Mouse (Mus musculus) brain, embryonic 18.5 days (tissue): Measurements from ENCODE around the gene Cldn17.
A peak's percentile ranks its signal among the peaks of the same experiment; 100 is the strongest.

Experiments used
- DNase-seq: peaks from one replicate; pipeline ENCODE4 v3.0.0-alpha.2; 2012; ENCODE audit warnings: low read depth, low spot score

Cldn17 gene

DNA sequence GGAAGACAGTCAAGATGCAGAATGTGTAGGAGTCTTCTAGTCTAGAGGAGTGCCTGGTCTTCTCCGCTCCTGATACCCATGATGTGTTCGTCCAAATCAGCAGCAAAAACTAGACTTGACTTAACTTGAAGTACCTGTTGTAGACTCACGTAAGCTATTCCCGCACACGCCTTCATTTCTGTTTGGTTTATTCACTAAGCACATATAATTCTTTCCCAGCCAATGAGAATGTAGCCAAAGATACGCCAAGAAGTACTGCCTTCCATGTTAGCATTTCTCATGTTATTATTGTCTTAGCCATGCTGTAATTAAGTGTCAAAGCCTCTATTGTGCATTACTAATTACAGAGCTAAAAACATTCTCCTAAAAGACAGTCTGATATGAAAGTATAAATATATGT is at the start of gene Cldn17:
Cldn17 (minus strand) TSS at position 101 of the 400 bp plus-strand sequence.
- DNase-seq = no peak

DNA sequence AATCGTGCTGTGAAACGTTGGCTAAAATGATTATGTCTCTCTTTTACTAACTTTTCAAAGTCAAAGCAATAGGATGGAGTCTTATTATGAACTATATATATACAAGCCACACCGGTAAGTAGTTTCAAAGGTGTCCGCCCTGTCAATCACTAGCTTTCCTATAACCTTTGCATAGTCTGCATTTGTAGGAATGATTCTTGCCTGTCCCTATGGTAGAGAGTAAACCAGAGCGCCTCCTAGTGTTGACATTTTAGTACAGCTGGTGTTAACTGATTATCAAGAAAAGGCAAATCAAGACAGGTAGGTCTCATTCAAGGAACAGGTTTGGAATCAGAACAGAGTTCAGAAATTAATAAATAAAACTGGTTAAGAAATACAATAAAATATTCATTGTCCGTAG is 35.7 kb upstream of the Cldn17 start:
- no peak for DNase-seq

GRCm38 (mm10) chr16:88539841-88540487 is 33.2 kb upstream of the Cldn17 start:
- no peak for DNase-seq

DNA sequence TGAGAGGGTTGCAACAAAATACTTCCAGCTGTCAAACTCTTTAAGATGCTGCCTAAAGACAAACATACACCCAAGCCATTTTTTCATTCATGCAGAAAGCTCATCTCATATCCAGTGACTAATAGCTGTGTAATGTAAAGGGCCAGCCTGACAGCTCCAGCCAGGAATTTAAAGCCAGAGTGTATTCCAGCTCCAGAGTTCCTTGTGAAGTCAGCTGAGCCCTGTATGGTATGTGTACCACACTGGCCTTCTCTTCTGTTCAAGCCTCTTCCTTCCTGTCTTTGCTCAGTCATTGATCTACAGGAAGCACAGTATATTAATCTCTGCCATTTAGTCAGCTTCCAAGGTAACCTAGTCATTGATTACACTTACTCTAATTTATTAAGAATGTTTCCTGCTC is 4.6 kb upstream of the Cldn17 start:
- DNase-seq = no peak

- no peak for DNase-seq
Observed at GRCm38 (mm10) chr16:88508150-88508549, 1.4 kb upstream of the Cldn17 start.

DNA sequence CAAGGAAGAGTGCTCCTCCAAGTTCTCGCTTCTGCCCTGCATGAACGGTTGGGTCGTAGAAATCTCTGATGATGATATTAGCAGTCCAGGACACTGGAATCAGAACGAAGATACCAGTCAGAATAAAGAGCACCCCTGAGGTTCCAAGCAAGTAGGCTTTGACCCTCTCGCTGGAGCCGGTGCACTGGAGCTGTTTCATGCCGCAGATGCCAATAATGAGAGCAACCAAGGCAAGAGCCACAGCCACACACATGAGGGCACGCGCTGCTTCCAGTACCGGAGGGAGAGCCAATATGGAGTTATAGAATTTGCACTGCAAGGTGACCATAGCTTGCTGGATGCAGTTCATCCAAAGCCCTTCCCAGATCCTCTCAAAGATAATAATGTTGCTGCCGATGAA is 440 bp downstream of the Cldn17 start:
- DNase-seq = no peak

DNA sequence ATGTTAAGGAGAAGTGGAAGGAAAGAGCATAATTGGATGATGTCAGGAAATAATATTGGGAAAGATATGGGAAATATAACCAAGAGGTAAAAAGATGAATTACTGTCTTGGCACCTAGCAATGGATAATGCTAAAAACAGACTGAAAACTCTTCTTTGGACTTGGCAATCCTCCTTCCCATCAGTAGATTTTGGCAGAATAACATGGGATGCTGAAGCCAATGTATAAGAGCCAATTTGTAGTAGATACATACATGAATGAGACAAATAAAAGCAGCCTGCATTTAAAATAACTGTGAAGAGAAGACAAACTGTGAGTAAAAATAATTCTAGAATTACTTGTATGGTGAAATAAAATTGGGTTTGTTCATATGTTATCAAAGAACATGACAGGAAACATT is 18.7 kb downstream of the Cldn17 start:
- DNase-seq = peak; percentile 18

DNA sequence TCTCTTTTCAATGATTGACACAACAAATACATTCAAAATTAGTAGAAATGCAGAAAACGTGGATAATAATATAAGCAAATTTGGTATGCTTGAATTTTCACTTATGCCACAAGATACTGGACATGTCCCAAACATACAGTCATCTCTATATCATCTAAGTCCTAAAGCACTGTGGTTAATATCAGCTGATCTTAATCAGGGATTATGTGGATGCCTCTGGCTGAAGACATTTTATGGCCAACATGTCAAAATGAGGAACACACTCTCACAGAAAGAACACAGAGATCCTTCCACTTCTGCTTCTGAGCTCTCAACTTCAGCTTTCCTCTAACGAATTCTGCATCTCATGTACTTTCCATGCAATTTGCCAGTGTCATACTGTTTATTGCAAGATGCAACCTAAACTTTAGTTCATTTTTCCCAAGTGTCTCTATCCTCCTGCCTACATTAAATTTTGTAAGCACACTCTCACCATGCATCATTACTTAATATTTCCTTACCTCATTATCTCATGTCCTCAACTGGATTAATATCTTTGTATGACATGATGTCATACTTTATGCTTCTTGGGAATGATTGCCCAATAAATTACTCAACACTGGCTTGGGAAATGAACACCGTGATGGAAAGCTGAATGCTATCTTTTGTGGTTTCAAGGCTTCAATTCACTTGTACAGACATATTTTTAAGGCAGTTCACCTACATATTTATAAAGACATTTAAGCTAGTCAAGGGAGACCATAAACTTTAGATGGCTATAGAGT is 26.6 kb downstream of the Cldn17 start:
- no peak for DNase-seq

DNA sequence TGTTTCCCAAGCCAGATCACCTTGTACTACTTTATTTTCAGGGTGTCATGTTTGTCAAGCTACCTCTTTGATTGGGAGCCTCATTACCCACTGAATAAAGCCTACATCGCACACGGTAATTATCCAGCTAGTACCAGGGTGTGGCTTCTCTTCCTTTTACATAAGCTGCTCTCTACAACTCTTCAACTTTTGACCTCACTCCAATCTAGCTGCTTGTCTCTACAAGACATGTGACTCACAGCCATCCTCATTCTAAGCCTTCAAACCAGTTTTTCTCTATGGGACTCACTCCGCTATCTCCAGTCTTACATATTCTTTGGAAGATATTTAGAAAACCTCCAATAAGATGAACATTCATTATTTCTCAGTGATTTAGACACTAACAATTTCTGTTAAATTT is 43.5 kb downstream of the Cldn17 start:
- no peak for DNase-seq
